Mouse (Mus musculus): ENCODE data around the gene 1700019N19Rik. TPM values are rescaled to one million over a fixed set of nuclear protein-coding genes. Genes with fewer than 3 reads are reported as not detected.

The 1700019N19Rik gene
- polyA plus RNA-seq, 1 experiment from 2014 or later = not detected

DNA sequence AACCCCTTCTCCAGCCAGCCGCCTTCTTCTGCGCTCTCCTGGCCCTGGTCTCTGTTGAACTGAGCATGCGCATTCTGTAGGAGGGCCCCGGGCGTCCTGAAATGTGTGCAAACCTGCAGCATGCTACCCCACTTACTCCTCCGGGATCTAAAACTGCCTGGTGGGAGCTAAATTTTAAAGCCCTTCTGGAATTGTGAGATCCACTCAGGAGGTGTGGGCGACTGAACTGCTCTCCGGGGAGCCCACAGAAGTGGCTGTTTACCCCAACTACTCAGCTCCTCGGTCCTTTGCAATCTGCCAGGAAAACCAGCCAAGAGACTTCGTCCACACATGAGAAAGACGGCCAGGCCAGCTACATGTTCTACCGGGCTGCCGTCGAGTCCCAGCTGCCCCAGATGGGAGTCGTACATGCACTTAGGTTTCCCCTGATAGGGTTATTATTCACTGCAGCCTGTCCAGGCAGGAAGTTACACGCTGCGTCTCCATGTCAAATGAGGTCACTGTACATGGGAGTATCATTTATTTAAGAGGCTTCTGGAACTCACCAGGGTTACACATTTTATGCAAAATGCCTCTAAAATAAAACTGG is 22.3 kb upstream of the 1700019N19Rik start:
- H3K27me3 ChIP-seq (ENCODE audit: control insufficient read depth, insufficient read depth, low read length) = no peaks in the 10 kb centered on the region
- H3K27ac ChIP-seq = no peak overlapping the region
- no peak overlapping the region for H3K4me3 ChIP-seq (replicated peaks; ENCODE audit: low read length)
- no peak for ATAC-seq (ENCODE audit: low FRiP score)
- H3K36me3 ChIP-seq (replicated peaks; ENCODE audit: control insufficient read depth, insufficient read depth) = peaks cover 13% of the 10 kb centered on the region; the same call in 1 of the 2 replicates
- DNase-seq (ENCODE audit: low spot score) = no peak
- no peak overlapping the region for H3K9ac ChIP-seq
- no peaks in the 10 kb centered on the region for H3K9me3 ChIP-seq (ENCODE audit: control insufficient read depth, low read length)
- WGBS = 71% methylated on average over 17 of the region's 17 CpGs
- no peak overlapping the region for H3K4me2 ChIP-seq (replicated peaks)
- no peaks in the 10 kb centered on the region for H3K4me1 ChIP-seq (replicated peaks; ENCODE audit: control insufficient read depth, insufficient read depth, low read length)

GRCm38 (mm10) chr19:58815179-58815922 is 21.1 kb upstream of the 1700019N19Rik start:
- peaks cover 7% of the 10 kb centered on the region; the same call in 1 of the 2 replicates for H3K36me3 ChIP-seq (replicated peaks; ENCODE audit: control insufficient read depth, insufficient read depth)
- no peak overlapping the region for H3K4me3 ChIP-seq (replicated peaks; ENCODE audit: low read length)
- H3K27ac ChIP-seq = no peak overlapping the region
- no peak for DNase-seq (ENCODE audit: low spot score)
- H3K9me3 ChIP-seq (ENCODE audit: control insufficient read depth, low read length) = no peaks in the 10 kb centered on the region
- WGBS = 80% methylated on average over 13 of the region's 13 CpGs
- ATAC-seq (ENCODE audit: low FRiP score) = no peak
- no peak overlapping the region for H3K4me2 ChIP-seq (replicated peaks)
- no peaks in the 10 kb centered on the region for H3K4me1 ChIP-seq (replicated peaks; ENCODE audit: control insufficient read depth, insufficient read depth, low read length)
- H3K9ac ChIP-seq = no peak overlapping the region
- H3K27me3 ChIP-seq (ENCODE audit: control insufficient read depth, insufficient read depth, low read length) = no peaks in the 10 kb centered on the region

DNA sequence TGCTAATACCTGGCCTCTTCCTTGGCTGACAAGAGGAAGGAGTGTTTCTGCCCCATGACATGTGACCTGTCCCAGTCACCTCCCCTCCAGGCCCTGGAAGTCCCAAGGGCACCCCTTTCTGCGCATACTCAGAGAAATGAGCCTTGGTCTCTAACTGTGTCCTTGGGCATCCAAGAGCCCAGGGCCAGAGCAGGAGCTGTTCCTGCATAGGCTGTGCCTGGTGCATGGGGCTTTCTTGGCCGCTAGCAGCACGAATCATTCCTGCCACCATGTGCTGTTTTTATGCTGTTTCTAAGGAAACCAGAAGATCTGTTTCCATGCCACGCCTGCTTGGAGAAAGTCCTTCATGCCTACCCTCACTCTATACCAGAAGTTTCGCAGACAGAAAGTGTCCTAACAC is 16.3 kb upstream of the 1700019N19Rik start:
- H3K36me3 ChIP-seq (replicated peaks; ENCODE audit: control insufficient read depth, insufficient read depth) = 0 out of 2 replicates have a peak, but pooled peaks cover 2% of the 10 kb centered on the region
- no peaks in the 10 kb centered on the region for H3K27me3 ChIP-seq (ENCODE audit: control insufficient read depth, insufficient read depth, low read length)
- H3K4me2 ChIP-seq (replicated peaks) = no peak overlapping the region
- DNase-seq (ENCODE audit: low spot score) (no peak), ATAC-seq (ENCODE audit: low FRiP score) (no peak)
- H3K9ac ChIP-seq = no peak overlapping the region
- no peaks in the 10 kb centered on the region for H3K4me1 ChIP-seq (replicated peaks; ENCODE audit: control insufficient read depth, insufficient read depth, low read length)
- no peak overlapping the region for H3K4me3 ChIP-seq (replicated peaks; ENCODE audit: low read length)
- 82% methylated on average over 5 of the region's 5 CpGs for WGBS
- no peaks in the 10 kb centered on the region for H3K9me3 ChIP-seq (ENCODE audit: control insufficient read depth, low read length)
- H3K27ac ChIP-seq = no peak overlapping the region

- Histone ChIP-seq H3K4me2 (replicated peaks) (no peak overlapping the region), H3K27ac (no peak overlapping the region), H3K9me3 (ENCODE audit: control insufficient read depth, low read length) (no peaks in the 10 kb centered on the region), H3K4me1 (replicated peaks; ENCODE audit: control insufficient read depth, insufficient read depth, low read length) (no peaks in the 10 kb centered on the region), H3K36me3 (replicated peaks; ENCODE audit: control insufficient read depth, insufficient read depth) (0 out of 2 replicates have a peak, but pooled peaks cover 6% of the 10 kb centered on the region), H3K27me3 (ENCODE audit: control insufficient read depth, insufficient read depth, low read length) (no peaks in the 10 kb centered on the region), H3K4me3 (replicated peaks; ENCODE audit: low read length) (no peak overlapping the region), H3K9ac (no peak overlapping the region)
- ATAC-seq (ENCODE audit: low FRiP score) (no peak), DNase-seq (ENCODE audit: low spot score) (no peak)
- 81% methylated on average over 6 of the region's 6 CpGs for WGBS
Observed at GRCm38 (mm10) chr19:58808864-58809263, 14.6 kb upstream of the 1700019N19Rik start.

GRCm38 (mm10) chr19:58806364-58806763 is 12.1 kb upstream of the 1700019N19Rik start:
- 4% methylated on average over 3 of the region's 3 CpGs for WGBS
- no peaks in the 10 kb centered on the region for H3K4me1 ChIP-seq (replicated peaks; ENCODE audit: control insufficient read depth, insufficient read depth, low read length)
- peaks cover 26% of the 10 kb centered on the region; the same call in 1 of the 2 replicates for H3K36me3 ChIP-seq (replicated peaks; ENCODE audit: control insufficient read depth, insufficient read depth)
- H3K27ac ChIP-seq = no peak overlapping the region
- no peaks in the 10 kb centered on the region for H3K27me3 ChIP-seq (ENCODE audit: control insufficient read depth, insufficient read depth, low read length)
- peak; percentile 77 for DNase-seq (ENCODE audit: low spot score)
- no peaks in the 10 kb centered on the region for H3K9me3 ChIP-seq (ENCODE audit: control insufficient read depth, low read length)
- H3K4me2 ChIP-seq (replicated peaks) = no peak overlapping the region
- ATAC-seq (ENCODE audit: low FRiP score) = peak; percentile 55; the same call in 1 of the 2 replicates
- H3K4me3 ChIP-seq (replicated peaks; ENCODE audit: low read length) = no peak overlapping the region
- H3K9ac ChIP-seq = no peak overlapping the region

DNA sequence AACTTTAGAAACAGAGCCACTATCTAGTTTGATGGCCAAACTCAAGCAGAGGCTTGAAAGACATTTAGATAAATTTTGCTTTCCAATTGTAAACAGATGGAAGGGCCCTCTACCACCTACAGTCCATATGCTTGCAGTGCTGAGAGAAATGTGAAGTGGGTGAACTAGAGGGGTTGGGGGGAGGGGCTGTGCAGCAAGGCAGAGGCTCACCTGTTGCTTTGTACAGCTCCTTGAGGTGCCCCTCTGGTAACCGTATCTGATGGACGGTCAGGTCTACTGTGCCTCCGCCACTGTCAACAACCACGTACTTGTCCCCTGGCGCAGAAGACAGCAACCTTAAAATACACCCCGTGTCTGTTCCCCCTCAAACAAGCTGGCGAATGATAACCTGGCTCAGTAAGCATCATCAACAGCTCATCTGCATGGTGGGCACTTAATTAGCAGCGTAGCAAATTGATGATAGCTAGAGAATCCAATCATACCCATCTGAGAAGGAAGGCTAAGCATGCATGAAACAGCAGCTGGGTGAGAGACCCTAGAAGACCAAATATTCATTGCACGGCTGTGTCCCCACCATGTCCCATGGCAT is 11.0 kb upstream of the 1700019N19Rik start:
- Histone ChIP-seq H3K4me3 (replicated peaks; ENCODE audit: low read length) (no peak overlapping the region), H3K27me3 (ENCODE audit: control insufficient read depth, insufficient read depth, low read length) (no peaks in the 10 kb centered on the region), H3K36me3 (replicated peaks; ENCODE audit: control insufficient read depth, insufficient read depth) (peaks cover 35% of the 10 kb centered on the region), H3K9ac (no peak overlapping the region), H3K9me3 (ENCODE audit: control insufficient read depth, low read length) (no peaks in the 10 kb centered on the region), H3K27ac (no peak overlapping the region), H3K4me2 (replicated peaks) (no peak overlapping the region), H3K4me1 (replicated peaks; ENCODE audit: control insufficient read depth, insufficient read depth, low read length) (no peaks in the 10 kb centered on the region)
- no peak for DNase-seq (ENCODE audit: low spot score)
- WGBS = 89% methylated on average over 9 of the region's 9 CpGs
- ATAC-seq (ENCODE audit: low FRiP score) = no peak

GRCm38 (mm10) chr19:58795114-58795669 is 931 bp upstream of the 1700019N19Rik start:
- no peak overlapping the region for H3K27ac ChIP-seq
- no peaks in the 10 kb centered on the region for H3K4me1 ChIP-seq (replicated peaks; ENCODE audit: control insufficient read depth, insufficient read depth, low read length)
- peaks cover 28% of the 10 kb centered on the region for H3K36me3 ChIP-seq (replicated peaks; ENCODE audit: control insufficient read depth, insufficient read depth)
- no peak overlapping the region for H3K9ac ChIP-seq
- no peaks in the 10 kb centered on the region for H3K27me3 ChIP-seq (ENCODE audit: control insufficient read depth, insufficient read depth, low read length)
- ATAC-seq (ENCODE audit: low FRiP score) (0 out of 2 replicates have a peak, but pooled peaks have one; percentile 21), DNase-seq (ENCODE audit: low spot score) (no peak)
- WGBS = 70% methylated on average over 12 of the region's 12 CpGs
- no peak overlapping the region for H3K4me3 ChIP-seq (replicated peaks; ENCODE audit: low read length)
- H3K4me2 ChIP-seq (replicated peaks) = no peak overlapping the region
- no peaks in the 10 kb centered on the region for H3K9me3 ChIP-seq (ENCODE audit: control insufficient read depth, low read length)

DNA sequence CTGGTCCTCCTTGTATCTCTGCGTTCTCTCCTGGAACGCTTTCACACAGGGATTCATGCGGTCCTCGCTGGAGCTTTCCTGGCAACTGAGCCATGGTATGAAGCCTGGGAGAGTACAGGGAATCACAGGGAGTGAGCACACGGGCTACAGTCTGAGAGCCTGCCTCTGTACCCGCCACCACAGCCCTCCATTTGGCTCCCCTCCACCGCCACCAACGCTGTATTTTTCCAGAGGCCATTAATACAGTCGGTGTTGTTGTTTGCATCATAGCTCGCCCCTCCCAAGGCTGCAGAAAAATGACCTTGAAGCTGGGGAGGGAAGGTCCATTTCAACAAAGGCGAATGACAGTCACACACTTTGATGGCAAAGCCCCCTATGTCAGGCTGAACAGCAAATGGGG is 5.1 kb downstream of the 1700019N19Rik start:
- DNase-seq (ENCODE audit: low spot score) (no peak), ATAC-seq (ENCODE audit: low FRiP score) (0 out of 2 replicates have a peak, but pooled peaks have one; percentile 31)
- Histone ChIP-seq H3K4me3 (replicated peaks; ENCODE audit: low read length) (no peak overlapping the region), H3K9me3 (ENCODE audit: control insufficient read depth, low read length) (no peaks in the 10 kb centered on the region), H3K4me2 (replicated peaks) (no peak overlapping the region), H3K27me3 (ENCODE audit: control insufficient read depth, insufficient read depth, low read length) (no peaks in the 10 kb centered on the region), H3K9ac (no peak overlapping the region), H3K4me1 (replicated peaks; ENCODE audit: control insufficient read depth, insufficient read depth, low read length) (peaks cover under 1% of the 10 kb centered on the region; the same call in 1 of the 2 replicates), H3K27ac (0 out of 2 replicates have a peak overlapping the region, but pooled peaks have one; percentile 21), H3K36me3 (replicated peaks; ENCODE audit: control insufficient read depth, insufficient read depth) (no peaks in the 10 kb centered on the region)
- 65% methylated on average over 11 of the region's 11 CpGs for WGBS

GRCm38 (mm10) chr19:58783938-58784337 is 10.3 kb downstream of the 1700019N19Rik start:
- ATAC-seq (ENCODE audit: low FRiP score) = peak; percentile 74; the same call in 1 of the 2 replicates
- Histone ChIP-seq H3K4me2 (replicated peaks) (no peak overlapping the region), H3K27me3 (ENCODE audit: control insufficient read depth, insufficient read depth, low read length) (no peaks in the 10 kb centered on the region), H3K9me3 (ENCODE audit: control insufficient read depth, low read length) (no peaks in the 10 kb centered on the region), H3K27ac (no peak overlapping the region), H3K9ac (no peak overlapping the region), H3K36me3 (replicated peaks; ENCODE audit: control insufficient read depth, insufficient read depth) (no peaks in the 10 kb centered on the region), H3K4me1 (replicated peaks; ENCODE audit: control insufficient read depth, insufficient read depth, low read length) (peaks cover 22% of the 10 kb centered on the region), H3K4me3 (replicated peaks; ENCODE audit: low read length) (no peak overlapping the region)
- WGBS = 20% methylated on average over 7 of the region's 7 CpGs
- peak; percentile 53 for DNase-seq (ENCODE audit: low spot score)
